23 mouse cellular contexts compared by ENCODE assay signal in the genomic region with DNA sequence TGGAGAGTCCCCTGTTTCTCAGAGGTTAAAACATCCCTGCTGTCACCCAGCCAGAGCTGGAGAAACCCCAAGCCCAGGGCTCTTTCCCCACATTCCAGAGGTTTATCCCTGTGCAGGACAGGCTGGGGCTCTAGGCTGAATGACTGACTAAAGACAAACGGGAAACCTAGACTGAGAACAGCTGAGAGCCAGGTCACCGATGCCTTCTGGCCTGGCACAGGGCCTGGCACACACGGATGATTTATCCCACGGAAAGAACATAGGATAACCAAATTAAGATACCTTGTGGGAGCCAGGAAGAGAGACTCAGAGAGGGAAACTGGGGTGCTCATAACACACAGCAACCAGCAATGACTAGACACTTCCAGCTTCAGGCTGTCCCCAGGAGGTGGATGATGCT. TPM values are rescaled to one million over a fixed set of nuclear protein-coding genes. Genes with fewer than 3 reads are reported as not detected.
DNase-seq lines count a peak whose midpoint lies in the region; TF ChIP-seq lines count a peak whose summit lies in the region.
"Had no signal": no experiment of that assay in that cellular context is flagged by ENCODE, and none has a peak within 500 bp of the region (broad histone marks: within the 10 kb centered on the region; RNA-seq: fewer than 3 reads in every experiment).

No protein-coding gene starts in this region.

- H3K4me3 ChIP-seq in small intestine, adult 2 months (ENCODE audit: low read depth, low read length), result no peak overlapping the region
- H3K4me3 ChIP-seq: embryonic facial prominence, embryonic 10.5 days; forebrain, embryonic 13.5 days; heart, embryonic 13.5 days; hindbrain, embryonic 12.5 days; intestine, embryonic 15.5 days had no signal

- H3K27ac ChIP-seq in small intestine, adult 2 months (ENCODE audit: insufficient read depth, low read depth, low read length), result 0 out of 2 replicates have a peak overlapping the region, but pooled peaks have one; percentile 13
- H3K27ac ChIP-seq: embryonic facial prominence, embryonic 10.5 days; forebrain, embryonic 13.5 days; heart, embryonic 13.5 days; hindbrain, embryonic 12.5 days; hindbrain, postnatal 0 days; intestine, embryonic 15.5 days had no signal

- H3K27me3 ChIP-seq in small intestine, adult 2 months (ENCODE audit: control insufficient read depth, insufficient read depth, low read length), result no peaks in the 10 kb centered on the region
- H3K27me3 ChIP-seq: Patski had no signal

- no peak for TF ChIP-seq POLR2A in small intestine, adult 2 months (IDR thresholded peaks at IDR 0.05; ENCODE audit: low read depth, low read length)

- 84% methylated on average over 4 of the region's 4 CpGs for WGBS in small intestine, adult 2 months

- no peaks in the 10 kb centered on the region; the same call in 1 of the 2 replicates for H3K36me3 ChIP-seq in small intestine, adult 2 months (ENCODE audit: control insufficient read depth, insufficient read depth, low read length)
- H3K36me3 ChIP-seq: embryonic facial prominence, embryonic 10.5 days; G1E; heart, embryonic 13.5 days; hindbrain, embryonic 12.5 days; intestine, embryonic 15.5 days had no signal

- TF ChIP-seq CTCF in small intestine, adult 2 months (IDR thresholded peaks at IDR 0.05; ENCODE audit: extremely low read depth, insufficient read length, insufficient replicate concordance, low read depth, low read length), result no peak

- peak; percentile 52 for DNase-seq in cerebellum, adult 11 months
- no peak for DNase-seq in cerebellum, postnatal 4 days (ENCODE audit: low spot score in 2 of 2)
- DNase-seq in brain, adult 2 months (ENCODE audit: low read depth, low spot score), result peak; percentile 68
- DNase-seq in cerebellum, adult 9-10 months, result peak; percentile 68
- no peak for DNase-seq in gastrocnemius, adult 8-10 months (ENCODE audit: low spot score in 2 of 2)
- no peak for DNase-seq in right cerebral cortex, postnatal 36 days (ENCODE audit: low spot score in 2 of 2)
- DNase-seq: adrenal gland, postnatal 14 days; forebrain, postnatal 0 days; gastrocnemius, postnatal 25 days; heart, adult 11 months; heart, postnatal 36 days; kidney, adult 18-20 months had no signal

- H3K4me1 ChIP-seq in small intestine, adult 2 months (ENCODE audit: control insufficient read depth, insufficient read depth, insufficient read length, low read length), result peaks cover 44% of the 10 kb centered on the region

RNA-seq across cellular contexts. Expression of a gene that starts 9.6 kb away (rescaled TPM):
- polyA plus RNA-seq in small intestine, adult 2 months (2012; rRNA removed), result 26.9 and 51.7 TPM in 2 replicates
- total RNA-seq in gastrocnemius, adult 8-10 months (2022), result 1 to 10 TPM; 1.3 to 2.9 (median 2.2) TPM

RNA-seq across cellular contexts. Expression of a gene that starts 35.5 kb away (rescaled TPM):
- 0.65 and 1.4 TPM in 2 replicates for polyA plus RNA-seq in small intestine, adult 2 months (2012; rRNA removed)
- total RNA-seq in gastrocnemius, adult 8-10 months (2022), result not detected
- polyA plus RNA-seq: activated CD4-positive, CD25-positive, alpha-beta regulatory T cell, adult 4 months; CD4-positive, CD25-positive, alpha-beta regulatory T cell, adult 4 months; embryonic facial prominence, embryonic 10.5 days; G1E had no signal

Comparison
In these comparisons a context has a peak if more than half of its experiments do, and no peak if none do; other contexts are left out.
1. DNase-seq: peak in cerebellum, adult 11 months (single experiment), brain, adult 2 months (single experiment) and cerebellum, adult 9-10 months (single experiment); none in cerebellum, postnatal 4 days (0 of 2), gastrocnemius, adult 8-10 months (0 of 2) and right cerebral cortex, postnatal 36 days (0 of 2).